Mouse (Mus musculus): ENCODE measurements at regions not wholly inside any gene's neighbourhood (a gene's known extent, or its start where the extent isn't known, plus 50 kb on each side); places are given as distances from the start of the nearest gene placed in this dataset.

- TF ChIP-seq SRF (IDR thresholded peaks at IDR 0.05; ENCODE audit: control insufficient read depth, insufficient read length, low read depth) (no peak), POLR2A (IDR thresholded peaks at IDR 0.05; ENCODE audit: insufficient read length, low read depth) (no peak), USF1 (IDR thresholded peaks at IDR 0.05; ENCODE audit: low read depth) (no peak), POLR2AphosphoS2 (IDR thresholded peaks at IDR 0.05; ENCODE audit: insufficient read length, low read depth) (no peak), MAX (IDR thresholded peaks at IDR 0.05; ENCODE audit: low read depth) (no peak), E2F4 (IDR thresholded peaks at IDR 0.05; ENCODE audit: insufficient read depth) (no peak), MYOG (IDR thresholded peaks at IDR 0.05; ENCODE audit: control insufficient read depth in 1 of 3, insufficient read depth in 1 of 3, insufficient read length in 2 of 3, low read depth in 2 of 3) (no peak)
These were observed 74.9 kb upstream of the Bace2 start for GRCm38 (mm10) chr16:97281615-97282110.
